Mouse (Mus musculus) regulatory T cell (primary cell): ENCODE measurements at regions not wholly inside any gene's neighbourhood (a gene's known extent, or its start where the extent isn't known, plus 50 kb on each side); places are given as distances from the start of the nearest gene placed in this dataset.

Experiments used
- in situ Hi-C: fragments of 300-600 bp; cut with MboI, MseI; formaldehyde crosslinking; loops from one replicate; pipeline ENCODE4 v1.15.1; 2025; ENCODE audit warnings: high pct_unique_total_duplicates

- in situ Hi-C loops, result no loop called here
These were observed 62.9 kb downstream of the Amer3 start for GRCm38 (mm10) chr1:34642304-34642893.

- in situ Hi-C loops, result no loop called here
These were observed 74.6 kb downstream of the Amer3 start for GRCm38 (mm10) chr1:34653963-34654644.

- in situ Hi-C loops, result no loop called here
These were observed 78.0 kb downstream of the Amer3 start for GRCm38 (mm10) chr1:34657481-34657880.

GRCm38 (mm10) chr1:34663875-34664547 lies 84.6 kb downstream of the Amer3 start:
- in situ Hi-C loops, result no loop called here

DNA sequence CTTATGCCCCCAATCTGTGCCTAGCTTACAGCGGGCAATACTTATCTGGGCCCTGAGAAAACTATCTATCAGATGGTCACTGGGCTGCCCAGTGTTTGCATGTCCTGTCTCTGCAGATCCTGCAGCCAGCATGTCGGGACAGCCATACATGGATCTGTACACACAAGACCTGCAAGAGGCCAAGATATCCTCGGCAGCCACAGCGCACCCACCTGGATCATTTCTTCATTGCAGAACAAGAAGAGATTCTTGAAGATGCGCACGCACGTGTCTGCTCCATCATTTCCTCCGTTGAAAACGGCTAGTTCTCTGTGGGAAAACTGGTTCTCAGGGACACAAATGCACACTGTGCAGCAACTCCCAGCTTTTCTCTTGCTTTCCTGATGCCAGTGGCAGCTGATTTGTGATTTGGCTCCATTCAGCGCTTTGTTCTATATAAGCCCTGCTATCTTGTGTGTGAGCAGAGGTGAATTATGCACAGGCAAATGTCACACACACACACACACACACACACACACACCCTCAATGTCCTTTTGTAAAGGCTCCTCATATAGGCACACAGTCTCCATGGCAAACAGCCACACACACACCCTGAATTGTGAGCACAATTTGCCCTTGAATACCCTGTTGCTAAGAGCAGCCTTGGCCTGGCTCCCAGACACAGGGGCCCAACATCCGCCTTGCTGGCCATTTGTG lies 85.5 kb downstream of the Amer3 start:
- in situ Hi-C loops, result no loop called here

GRCm38 (mm10) chr1:34665512-34665854 lies 86.0 kb downstream of the Amer3 start:
- in situ Hi-C loops, result no loop called here

- in situ Hi-C loops, result no loop called here
These were observed 86.8 kb downstream of the Amer3 start for GRCm38 (mm10) chr1:34666226-34666662.

GRCm38 (mm10) chr1:34677105-34677741 lies 97.8 kb downstream of the Amer3 start:
- in situ Hi-C loops, result no loop called here

GRCm38 (mm10) chr1:34677832-34678733 lies 98.6 kb downstream of the Amer3 start:
- in situ Hi-C loops, result no loop called here

- in situ Hi-C loops, result no loop called here
These were observed 99.2 kb downstream of the Amer3 start for GRCm38 (mm10) chr1:34678734-34679068.

- in situ Hi-C loops, result no loop called here
These were observed 107.1 kb downstream of the Amer3 start for GRCm38 (mm10) chr1:34686539-34686938.

DNA sequence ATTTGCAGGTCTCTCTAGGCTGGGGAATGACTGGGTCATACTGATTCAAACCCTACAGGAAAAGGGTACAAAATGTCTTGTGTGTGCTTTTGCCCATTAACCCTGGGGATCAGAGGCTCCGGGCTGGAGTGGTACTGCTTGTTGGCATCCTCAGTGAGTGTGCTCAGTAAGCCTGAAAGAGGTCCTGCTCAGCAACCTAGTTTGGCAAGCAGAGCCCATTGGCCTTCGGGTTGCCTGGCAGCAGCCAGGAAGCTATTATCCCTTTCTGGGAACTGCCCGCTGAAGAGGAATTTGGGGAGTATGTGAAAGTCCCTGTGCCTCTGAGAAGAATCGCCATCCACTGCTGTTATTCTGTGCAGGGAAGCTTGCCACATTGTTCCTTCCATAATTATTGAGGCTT lies 117.1 kb downstream of the Amer3 start:
- in situ Hi-C loops, result no loop called here

- in situ Hi-C loops, result loop anchor here (5.0 to 25.0 kb wide), 2 partner anchors 63 to 1313 kb away; no protein-coding TSS in a partner anchor
These were observed 121.0 kb downstream of the Amer3 start for GRCm38 (mm10) chr1:34700237-34701030.

- in situ Hi-C loops, result loop anchor here (5.0 to 25.0 kb wide), 2 partner anchors 64 to 1314 kb away; no protein-coding TSS in a partner anchor
These were observed 122.0 kb downstream of the Amer3 start for GRCm38 (mm10) chr1:34701436-34701835.

GRCm38 (mm10) chr1:34709089-34709488 lies 129.6 kb downstream of the Amer3 start:
- in situ Hi-C loops, result loop anchor here (25.0 kb wide), 1 partner anchor 1322 kb away; no protein-coding TSS in a partner anchor

GRCm38 (mm10) chr1:34722674-34723073 lies 120.2 kb downstream of the Fam168b start:
- in situ Hi-C loops, result loop anchor here (25.0 kb wide), 1 partner anchor 1335 kb away; no protein-coding TSS in a partner anchor

DNA sequence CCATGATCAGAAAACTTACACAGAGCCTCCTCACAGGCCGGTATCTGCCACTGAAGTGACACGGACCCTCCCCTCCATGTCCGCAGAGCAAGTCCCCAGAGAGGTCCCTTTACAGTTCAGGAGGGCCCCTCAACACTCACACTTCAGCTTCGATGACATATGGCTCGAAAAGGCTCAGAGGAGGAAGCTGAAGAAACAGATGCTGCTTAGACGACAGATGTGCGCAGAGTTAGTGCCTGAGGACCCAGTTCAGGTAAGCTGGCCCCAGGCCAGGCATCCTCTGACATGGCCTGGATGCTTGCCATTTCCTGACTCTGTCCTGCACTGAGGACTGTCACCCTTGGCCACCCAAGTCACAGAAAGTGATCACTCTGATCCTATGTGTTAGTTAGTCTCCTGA lies 110.7 kb downstream of the Fam168b start:
- in situ Hi-C loops, result no loop called here

- in situ Hi-C loops, result no loop called here
These were observed 109.6 kb downstream of the Fam168b start for GRCm38 (mm10) chr1:34733026-34733913.
